Comparison of ENCODE assay signal across 10 mouse cellular contexts in the genomic region with DNA sequence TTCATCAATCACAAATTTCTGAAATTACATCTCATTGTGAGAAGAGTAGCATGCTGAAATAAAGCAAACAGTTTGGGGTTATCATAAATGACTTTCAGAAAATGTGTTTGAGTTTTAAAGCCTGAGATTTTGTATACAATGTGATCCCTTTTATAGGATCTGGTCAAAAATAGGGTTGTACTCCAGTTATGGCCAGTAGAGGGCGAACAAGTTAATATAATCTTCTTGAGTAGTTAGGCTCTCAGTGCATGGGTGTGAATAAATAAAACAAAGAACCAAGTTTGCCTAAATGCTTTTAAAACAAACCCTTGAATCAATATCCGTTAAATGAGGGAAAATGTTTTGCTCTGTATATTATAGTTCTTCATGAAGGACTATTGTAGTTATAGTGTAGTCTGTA. TPM values are rescaled to one million over a fixed set of nuclear protein-coding genes. Genes with fewer than 3 reads are reported as not detected.
DNase-seq lines count a peak whose midpoint lies in the region; ATAC-seq lines count a peak whose summit lies in the region.
"Had no signal": no experiment of that assay in that cellular context is flagged by ENCODE, and none has a peak within 500 bp of the region (broad histone marks: within the 10 kb centered on the region; RNA-seq: fewer than 3 reads in every experiment).

No protein-coding gene starts in this region.

- DNase-seq in frontal cortex, postnatal 14 days (ENCODE audit: low spot score in 2 of 2): no peak
- peak; percentile 31 for DNase-seq in right cerebral cortex, adult 18-20 months
- no peak for DNase-seq in right cerebral cortex, postnatal 14 days
- peak; percentile 11 to 63 for DNase-seq in frontal cortex, postnatal 36 days (ENCODE audit: low spot score in 2 of 2)
- peak; percentile 79 for DNase-seq in retina, embryonic 14.5 days (ENCODE audit: low spot score)
- DNase-seq in thymus, postnatal 25 days: no peak

- no peak overlapping the region for H3K9ac ChIP-seq in intestine, embryonic 15.5 days
- H3K9ac ChIP-seq: heart, embryonic 13.5 days had no signal

- no peak overlapping the region for H3K27ac ChIP-seq in intestine, embryonic 15.5 days
- H3K27ac ChIP-seq: heart, embryonic 13.5 days had no signal

- WGBS in intestine, embryonic 15.5 days: 14% methylated on average over 2 of the region's 2 CpGs

- ATAC-seq in frontal cortex, adult (ENCODE audit: low TSS enrichment): peak; percentile 89
- no peak for ATAC-seq in intestine, embryonic 15.5 days

- H3K4me1 ChIP-seq in intestine, embryonic 15.5 days (replicated peaks): no peaks in the 10 kb centered on the region
- H3K4me1 ChIP-seq: heart, embryonic 13.5 days had no signal

- H3K4me3 ChIP-seq in intestine, embryonic 15.5 days (replicated peaks): no peak overlapping the region
- H3K4me3 ChIP-seq: heart, embryonic 13.5 days had no signal

- H3K9me3 ChIP-seq in intestine, embryonic 15.5 days: no peaks in the 10 kb centered on the region
- H3K9me3 ChIP-seq: heart, embryonic 13.5 days had no signal

- no peaks in the 10 kb centered on the region for H3K27me3 ChIP-seq in intestine, embryonic 15.5 days (replicated peaks)
- H3K27me3 ChIP-seq: heart, embryonic 13.5 days had no signal

- no peak overlapping the region for H3K4me2 ChIP-seq in intestine, embryonic 15.5 days (replicated peaks)
- H3K4me2 ChIP-seq: heart, embryonic 13.5 days had no signal

- H3K36me3 ChIP-seq in intestine, embryonic 15.5 days: no peaks in the 10 kb centered on the region
- H3K36me3 ChIP-seq: heart, embryonic 13.5 days had no signal

RNA-seq across cellular contexts. Expression of a gene that starts 46.7 kb away (rescaled TPM):
- polyA plus RNA-seq in intestine, embryonic 15.5 days (2015; fragmentation: Nextera tagmentation; extraction: Ambion mirVana): 0.14 and 0.16 TPM in 2 replicates
- polyA plus RNA-seq: liver, embryonic 16.5 days had no signal

Comparison
In these comparisons a context has a peak if more than half of its experiments do, and no peak if none do; other contexts are left out.
1. DNase-seq: peak in right cerebral cortex, adult 18-20 months (single experiment), frontal cortex, postnatal 36 days (2 of 2) and retina, embryonic 14.5 days (single experiment); none in frontal cortex, postnatal 14 days (0 of 2), right cerebral cortex, postnatal 14 days (single experiment) and thymus, postnatal 25 days (single experiment).